Mouse (Mus musculus) heart, embryonic 10.5 days (tissue): ENCODE data around the gene Brd2. TPM values are rescaled to one million over a fixed set of nuclear protein-coding genes. Genes with fewer than 3 reads are reported as not detected.

ENCODE experiments used
- DNase-seq: peaks from one replicate; pipeline ENCODE4 v3.0.0-alpha.2; 2017; ENCODE audit warnings: low spot score
- H3K27ac ChIP-seq: fragments of 300-500 bp; sonication (generic); 2 replicates; pipeline ENCODE4 v1.5.1; 2016; ENCODE audit warnings: mild to moderate bottlenecking
- H3K27me3 ChIP-seq: fragments of 300-500 bp; sonication (generic); 2 replicates; pipeline ENCODE4 v1.6.1; 2016; ENCODE audit warnings: mild to moderate bottlenecking; ENCODE audit not compliant: poor library complexity, insufficient read depth, severe bottlenecking
- H3K36me3 ChIP-seq: fragments of 300-500 bp; sonication (generic); 2 replicates; pipeline ENCODE4 v1.6.1; 2016; ENCODE audit warnings: mild to moderate bottlenecking, moderate library complexity
- H3K4me1 ChIP-seq: fragments of 300-500 bp; sonication (generic); 2 replicates; pipeline ENCODE4 v1.6.1; 2016; ENCODE audit warnings: mild to moderate bottlenecking
- H3K4me3 ChIP-seq: fragments of 300-500 bp; sonication (generic); 2 replicates; pipeline ENCODE4 v1.5.1; 2016; ENCODE audit warnings: mild to moderate bottlenecking, moderate library complexity
- H3K9me3 ChIP-seq: fragments of 300-500 bp; sonication (generic); 2 replicates; pipeline ENCODE4 v1.6.1; 2016; ENCODE audit warnings: mild to moderate bottlenecking, moderate library complexity
- WGBS: fragments of 180-500 bp; shearing (Covaris S2); methylation state at CpG from one replicate; pipeline ENCODE4 v1.1.7; 2016; 5-methylcytosine and 5-hydroxymethylcytosine counted together
- polyA plus RNA-seq: library from polyadenylated mRNA; unstranded; fragments of >200 nt; fragmentation: Nextera tagmentation; extraction: Ambion mirVana; gene quantifications from 2 replicates; pipeline ENCODE4 v1.2.1, GENCODE M21; 2016

Brd2 gene
- polyA plus RNA-seq, 1 experiment from 2014 or later, result 101 TPM

DNA sequence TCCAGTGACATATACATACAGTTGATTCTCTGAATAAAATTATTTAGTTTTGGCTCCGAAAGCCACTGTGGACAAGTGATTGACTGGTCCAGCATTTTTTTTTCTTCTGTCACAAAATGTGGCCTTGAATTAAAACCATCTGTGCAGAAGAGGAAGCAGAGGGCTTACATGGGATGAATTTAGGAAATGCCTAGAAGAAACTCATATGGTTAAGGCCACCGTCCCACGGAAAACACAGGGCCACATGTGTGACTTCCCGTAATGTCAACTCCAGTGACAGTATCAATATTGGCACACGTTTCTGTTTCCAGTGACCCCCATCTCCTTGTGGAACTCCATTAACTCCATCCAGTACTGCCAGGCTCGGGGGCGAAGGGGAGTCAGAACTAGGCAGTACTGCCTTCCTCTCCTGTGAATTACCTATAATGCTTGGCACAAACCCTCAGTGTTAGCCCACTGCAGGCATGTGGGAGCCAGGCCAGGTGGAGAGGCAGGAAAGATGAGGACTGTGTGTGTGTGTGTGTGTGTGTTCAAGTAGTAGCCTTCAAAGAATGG lies 20.1 kb upstream of the Brd2 start:
- no peak overlapping the region for H3K27ac ChIP-seq
- peaks cover 21% of the 10 kb centered on the region for H3K4me1 ChIP-seq
- no peak overlapping the region for H3K4me3 ChIP-seq
- no peaks in the 10 kb centered on the region for H3K9me3 ChIP-seq
- no peak for DNase-seq
- no peaks in the 10 kb centered on the region for H3K36me3 ChIP-seq
- peaks cover 58% of the 10 kb centered on the region for H3K27me3 ChIP-seq
- 77% methylated on average over 7 of the region's 7 CpGs for WGBS

GRCm38 (mm10) chr17:34141448-34141847 lies 19.0 kb upstream of the Brd2 start:
- Histone ChIP-seq H3K27me3 (peaks cover 68% of the 10 kb centered on the region), H3K4me3 (no peak overlapping the region), H3K27ac (no peak overlapping the region), H3K9me3 (no peaks in the 10 kb centered on the region), H3K36me3 (no peaks in the 10 kb centered on the region), H3K4me1 (peaks cover 21% of the 10 kb centered on the region)
- 55% methylated on average over 4 of the region's 4 CpGs for WGBS
- no peak for DNase-seq

GRCm38 (mm10) chr17:34140240-34140639 lies 17.8 kb upstream of the Brd2 start:
- Histone ChIP-seq H3K9me3 (no peaks in the 10 kb centered on the region), H3K4me3 (peak overlapping the region; percentile 58), H3K27me3 (peaks cover 76% of the 10 kb centered on the region), H3K27ac (no peak overlapping the region), H3K4me1 (peaks cover 27% of the 10 kb centered on the region), H3K36me3 (no peaks in the 10 kb centered on the region)
- DNase-seq, result no peak
- 2% methylated on average over 5 of the region's 5 CpGs for WGBS

- WGBS, result 2% methylated on average over 16 of the region's 16 CpGs
- H3K36me3 ChIP-seq, result no peaks in the 10 kb centered on the region
- no peak overlapping the region for H3K27ac ChIP-seq
- no peaks in the 10 kb centered on the region for H3K9me3 ChIP-seq
- peak overlapping the region; percentile 58 for H3K4me3 ChIP-seq
- peak; percentile 79 for DNase-seq
- peaks cover 73% of the 10 kb centered on the region for H3K27me3 ChIP-seq
- peaks cover 27% of the 10 kb centered on the region for H3K4me1 ChIP-seq
Observed at GRCm38 (mm10) chr17:34139416-34139815, 17.0 kb upstream of the Brd2 start.

- H3K4me3 ChIP-seq, result no peak overlapping the region
- no peak for DNase-seq
- WGBS, result 73% methylated on average over 7 of the region's 7 CpGs
Observed at GRCm38 (mm10) chr17:34138655-34139054, 16.2 kb upstream of the Brd2 start.

DNA sequence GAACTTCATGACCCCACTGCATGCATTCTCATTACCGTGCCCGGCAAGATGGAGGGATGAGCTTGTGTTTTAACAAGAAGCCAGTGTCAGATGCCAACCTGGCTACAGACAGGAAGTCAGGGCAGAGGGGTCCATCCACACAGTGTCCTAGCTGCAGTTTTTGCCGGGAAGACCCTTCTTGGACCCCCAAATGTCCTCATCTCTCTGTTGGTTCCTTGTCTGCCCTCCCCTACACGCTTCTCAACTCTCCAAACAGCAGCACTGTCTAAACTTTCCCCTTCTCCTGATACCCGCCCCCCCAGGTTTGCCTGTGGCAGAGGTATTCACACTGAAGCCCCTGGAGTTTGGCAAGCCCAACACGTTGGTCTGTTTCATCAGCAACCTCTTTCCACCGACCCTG lies 15.2 kb upstream of the Brd2 start:
- Histone ChIP-seq H3K36me3 (no peaks in the 10 kb centered on the region), H3K4me1 (peaks cover 21% of the 10 kb centered on the region), H3K4me3 (no peak overlapping the region), H3K27me3 (peaks cover 66% of the 10 kb centered on the region), H3K9me3 (no peaks in the 10 kb centered on the region), H3K27ac (no peak overlapping the region)
- no peak for DNase-seq
- WGBS, result 69% methylated on average over 7 of the region's 7 CpGs

More at GRCm38 (mm10) chr17:34138655-34139054, 16.2 kb upstream of the Brd2 start:
- Histone ChIP-seq H3K4me1 (peaks cover 27% of the 10 kb centered on the region), H3K27me3 (peaks cover 73% of the 10 kb centered on the region), H3K36me3 (no peaks in the 10 kb centered on the region), H3K27ac (no peak overlapping the region), H3K9me3 (no peaks in the 10 kb centered on the region)

- Histone ChIP-seq H3K9me3 (no peaks in the 10 kb centered on the region), H3K27ac (no peak overlapping the region), H3K4me1 (peaks cover 21% of the 10 kb centered on the region), H3K4me3 (peak overlapping the region; percentile 58), H3K27me3 (peaks cover 49% of the 10 kb centered on the region), H3K36me3 (no peaks in the 10 kb centered on the region)
- DNase-seq, result peak; percentile 97
- 8% methylated on average over 31 of the region's 31 CpGs for WGBS
Observed at GRCm38 (mm10) chr17:34135297-34136224, 13.1 kb upstream of the Brd2 start.

- Histone ChIP-seq H3K27me3 (peaks cover 38% of the 10 kb centered on the region), H3K9me3 (no peaks in the 10 kb centered on the region), H3K36me3 (no peaks in the 10 kb centered on the region), H3K27ac (no peak overlapping the region), H3K4me3 (no peak overlapping the region), H3K4me1 (peaks cover 12% of the 10 kb centered on the region)
- WGBS, result 88% methylated on average over 3 of the region's 3 CpGs
- no peak for DNase-seq
Observed at GRCm38 (mm10) chr17:34134451-34134850, 12.0 kb upstream of the Brd2 start.

- 78% methylated on average over 11 of the region's 11 CpGs for WGBS
- DNase-seq, result no peak
- Histone ChIP-seq H3K9me3 (no peaks in the 10 kb centered on the region), H3K36me3 (no peaks in the 10 kb centered on the region), H3K27me3 (peaks cover 26% of the 10 kb centered on the region), H3K4me1 (peaks cover 18% of the 10 kb centered on the region), H3K27ac (no peak overlapping the region), H3K4me3 (no peak overlapping the region)
Observed at GRCm38 (mm10) chr17:34133289-34133688, 10.9 kb upstream of the Brd2 start.

- H3K27me3 ChIP-seq, result peaks cover 12% of the 10 kb centered on the region
- H3K36me3 ChIP-seq, result 0 out of 2 replicates have a peak, but pooled peaks cover under 1% of the 10 kb centered on the region
- no peak for DNase-seq
- H3K27ac ChIP-seq, result no peak overlapping the region
- WGBS, result 73% methylated on average over 7 of the region's 7 CpGs
- peaks cover 32% of the 10 kb centered on the region for H3K4me1 ChIP-seq
- H3K9me3 ChIP-seq, result no peaks in the 10 kb centered on the region
- no peak overlapping the region for H3K4me3 ChIP-seq
Observed at GRCm38 (mm10) chr17:34131911-34132310, 9.5 kb upstream of the Brd2 start.

DNA sequence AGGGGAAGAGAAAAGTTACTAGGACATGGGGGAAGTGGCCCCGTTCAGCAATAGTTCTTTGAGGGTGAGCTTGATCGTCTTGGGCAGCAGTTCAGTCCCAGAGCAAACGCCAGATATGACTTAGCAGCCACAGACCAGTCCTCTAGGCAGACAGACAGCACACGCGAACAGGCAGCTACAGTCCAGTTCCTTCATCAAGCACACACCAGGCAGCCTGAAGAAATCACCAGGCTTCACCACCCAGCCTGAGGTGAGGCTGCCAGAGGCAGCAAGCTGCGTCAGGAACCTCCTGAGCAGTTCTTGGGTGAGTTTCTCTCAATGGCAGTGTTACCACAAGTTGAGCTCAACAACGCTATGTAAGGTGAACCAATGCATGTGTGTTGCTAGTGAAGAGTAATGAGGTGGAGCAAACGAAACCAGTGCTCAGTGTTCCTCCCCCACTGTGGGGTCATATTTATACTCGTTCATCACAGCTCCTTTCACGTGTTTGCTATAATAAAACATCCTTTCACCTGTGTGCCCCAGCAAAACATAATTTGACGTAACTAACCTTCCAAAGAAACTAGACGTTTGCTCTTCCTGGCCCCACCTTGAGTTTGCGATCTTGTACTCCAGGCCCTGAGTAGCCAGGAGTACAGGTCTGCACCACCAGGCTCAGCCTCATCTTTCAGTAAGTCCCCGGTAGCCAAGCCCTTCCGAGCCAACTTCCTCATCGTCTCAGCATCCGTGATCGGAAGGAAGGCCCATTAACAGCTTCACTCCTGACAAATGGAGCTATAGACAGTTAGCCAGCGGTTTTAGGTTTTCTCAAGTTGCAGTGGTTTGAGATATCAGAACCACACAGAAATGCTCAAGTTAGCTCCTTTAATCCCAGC lies 7.9 kb upstream of the Brd2 start:
- H3K27me3 ChIP-seq, result no peaks in the 10 kb centered on the region
- no peak overlapping the region for H3K4me3 ChIP-seq
- peaks cover 30% of the 10 kb centered on the region for H3K4me1 ChIP-seq
- no peak overlapping the region for H3K27ac ChIP-seq
- no peak for DNase-seq
- H3K9me3 ChIP-seq, result no peaks in the 10 kb centered on the region
- WGBS, result 77% methylated on average over 19 of the region's 19 CpGs
- H3K36me3 ChIP-seq, result peaks cover 9% of the 10 kb centered on the region; the same call in 1 of the 2 replicates

DNA sequence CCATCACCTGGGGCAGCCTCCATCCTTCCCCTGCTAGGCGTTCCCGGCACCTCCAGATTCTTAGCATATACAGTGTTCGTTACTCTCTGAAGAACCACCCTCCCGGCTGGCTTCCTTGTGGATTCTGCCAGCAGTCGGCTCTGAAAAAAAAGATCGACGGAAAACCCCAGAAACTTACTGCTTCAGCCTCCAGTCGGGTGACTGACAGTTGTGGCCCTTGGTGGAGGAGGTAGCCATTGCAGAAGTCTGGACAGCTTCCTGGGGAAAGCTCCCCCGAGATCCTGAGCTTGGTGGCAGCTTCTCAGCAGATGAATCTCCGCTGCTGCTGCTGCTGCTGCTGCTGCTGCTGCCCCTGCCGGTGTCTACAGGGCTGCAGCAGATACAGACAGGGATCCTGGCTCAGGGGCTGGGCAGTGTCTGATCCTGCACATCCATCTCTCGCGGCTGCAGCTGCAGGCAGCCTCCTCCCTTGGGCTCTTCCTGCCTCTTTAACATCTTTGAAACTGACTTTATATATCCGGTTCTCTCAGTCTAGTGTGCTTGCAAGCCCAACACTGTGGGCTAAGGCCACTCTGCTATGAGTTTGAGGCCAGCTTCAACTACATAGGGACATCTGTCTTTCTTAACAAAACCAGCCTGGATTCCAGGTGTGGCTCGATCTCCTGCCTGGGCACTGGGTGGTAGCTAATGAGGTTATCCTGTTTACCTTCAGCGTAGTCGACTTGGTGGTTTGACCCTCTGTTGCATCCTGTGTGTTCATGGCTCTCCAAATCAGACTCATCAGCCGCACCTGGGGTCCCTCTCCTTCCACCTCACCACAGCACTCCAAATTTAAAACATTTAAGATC lies 6.7 kb upstream of the Brd2 start:
- H3K9me3 ChIP-seq, result no peaks in the 10 kb centered on the region
- DNase-seq, result no peak
- peak overlapping the region; percentile 39; the same call in 1 of the 2 replicates for H3K27ac ChIP-seq
- peak overlapping the region; percentile 27 for H3K4me3 ChIP-seq
- peaks cover 34% of the 10 kb centered on the region for H3K4me1 ChIP-seq
- 17% methylated on average over 18 of the region's 18 CpGs for WGBS
- no peaks in the 10 kb centered on the region for H3K27me3 ChIP-seq
- peaks cover 9% of the 10 kb centered on the region; the same call in 1 of the 2 replicates for H3K36me3 ChIP-seq
